Mouse (Mus musculus) C2C12 (cell line): ENCODE results near the gene 4930404N11Rik. TPM values are rescaled to one million over a fixed set of nuclear protein-coding genes. Genes with fewer than 3 reads are reported as not detected.

ENCODE experiments used
- H3K27me3 ChIP-seq: one replicate; pipeline ENCODE4 v1.6.1; 2011; ENCODE audit not compliant: control insufficient read depth, insufficient read depth, insufficient read length
- H3K36me3 ChIP-seq: one replicate; pipeline ENCODE4 v1.6.1; 2011; ENCODE audit not compliant: control insufficient read depth, insufficient read depth
- H3K4me3 ChIP-seq: one replicate; pipeline ENCODE4 v1.5.1; 2011; ENCODE audit warnings: mild to moderate bottlenecking, control low read depth; ENCODE audit not compliant: poor library complexity, insufficient read depth, severe bottlenecking
- H3K79me2 ChIP-seq: one replicate; pipeline ENCODE4 v1.6.1; 2011; ENCODE audit not compliant: control insufficient read depth, insufficient read depth
- H3K79me3 ChIP-seq: one replicate; pipeline ENCODE4 v1.6.1; 2011; ENCODE audit warnings: low read depth, control low read depth
- H3ac ChIP-seq: one replicate; pipeline ENCODE3; 2011; ENCODE audit warnings: low read depth; ENCODE audit not compliant: control insufficient read depth, insufficient read length
- CEBPB ChIP-seq: IDR thresholded peaks from one replicate; pipeline ENCODE4 v1.6.1; 2011; ENCODE audit warnings: low read depth, mild to moderate bottlenecking, control low read depth, moderate library complexity
- CTCF ChIP-seq: IDR thresholded peaks from one replicate; pipeline ENCODE4 v1.5.1; 2011; ENCODE audit not compliant: control insufficient read depth, insufficient read depth, insufficient read length
- FOSL1 ChIP-seq: IDR thresholded peaks from one replicate; pipeline ENCODE4 v1.8.0; 2011; ENCODE audit warnings: mild to moderate bottlenecking, low read length; ENCODE audit not compliant: poor library complexity, insufficient read depth, severe bottlenecking
- MAX ChIP-seq: IDR thresholded peaks from one replicate; pipeline ENCODE4 v1.6.1; 2011; ENCODE audit warnings: mild to moderate bottlenecking, control low read depth
- MYOD1 ChIP-seq: IDR thresholded peaks from one replicate; pipeline ENCODE4 v1.6.1; 2011; ENCODE audit warnings: low read depth; ENCODE audit not compliant: control insufficient read depth, insufficient read length
- MYOG ChIP-seq: IDR thresholded peaks from one replicate; pipeline ENCODE4 v1.6.1; 2011; ENCODE audit not compliant: control insufficient read depth, insufficient read length; ENCODE audit errors: extremely low read depth
- USF1 ChIP-seq: IDR thresholded peaks from one replicate; pipeline ENCODE4 v1.6.1; 2011; ENCODE audit warnings: low read depth, mild to moderate bottlenecking, control low read depth, moderate library complexity
- polyA plus RNA-seq: library from polyadenylated mRNA; unstranded; fragments of >200 nt; fragmentation: generic; extraction: Trizol; gene quantifications from one replicate; pipeline ENCODE4 v1.2.1, GENCODE M21; 2012; ENCODE audit warnings: missing spikeins

Gene 4930404N11Rik
- polyA plus RNA-seq, 1 experiment = 0.51 TPM

DNA sequence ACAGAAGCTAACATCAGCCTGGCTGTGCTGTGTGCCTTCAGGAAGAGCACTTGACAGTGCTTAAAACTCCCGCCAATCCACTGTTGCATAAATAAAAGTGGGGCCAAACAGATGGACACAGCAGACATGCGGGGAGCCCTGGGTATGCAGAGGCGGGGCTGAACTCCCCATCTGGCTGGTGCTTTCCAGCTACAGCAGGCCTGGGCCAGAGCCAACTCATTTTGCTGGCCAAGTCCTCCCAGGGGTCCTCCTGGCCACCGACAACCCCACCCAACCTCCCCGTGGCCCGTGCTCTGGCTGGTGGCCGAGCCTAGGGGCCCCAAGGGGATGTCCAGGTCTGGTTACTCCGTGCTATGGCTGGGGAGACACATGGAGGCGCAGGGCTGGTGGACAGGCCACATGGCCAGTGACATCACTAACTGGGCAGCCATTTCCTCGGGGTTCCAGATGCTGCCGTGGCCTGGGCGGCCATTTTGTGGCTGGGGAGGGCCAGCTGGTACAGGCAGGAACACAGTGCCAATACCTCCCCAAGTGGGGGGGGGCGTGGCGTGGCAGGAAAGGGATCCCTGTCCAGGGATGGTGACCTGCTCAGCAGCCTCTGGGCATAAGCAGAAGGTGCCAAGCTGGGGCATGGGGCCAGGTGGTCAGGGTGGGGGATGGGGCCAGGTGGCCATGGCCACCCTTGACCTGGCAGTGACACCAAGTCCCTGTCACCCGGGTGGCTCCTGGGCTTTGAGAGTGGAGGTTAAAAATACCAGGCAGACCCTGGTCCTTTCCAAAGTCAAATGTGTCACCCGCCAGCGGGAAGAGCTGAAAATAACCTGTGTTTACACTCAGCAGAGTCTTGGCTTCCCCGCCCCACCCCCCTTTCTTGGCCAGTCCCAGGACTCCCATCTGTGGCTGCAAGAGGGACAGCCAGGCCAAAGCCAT is 46.1 kb upstream of the 4930404N11Rik start:
- Histone ChIP-seq H3K79me2 (peaks cover 82% of the 10 kb centered on the region), H3K4me3 (no peak overlapping the region), H3K27me3 (no peaks in the 10 kb centered on the region), H3K79me3 (peaks cover 58% of the 10 kb centered on the region), H3ac (no peak overlapping the region), H3K36me3 (peaks cover 83% of the 10 kb centered on the region)
- peak; percentile 60 for TF ChIP-seq MAX
- peak; percentile 60 for TF ChIP-seq USF1
- TF ChIP-seq FOSL1 = no peak

DNA sequence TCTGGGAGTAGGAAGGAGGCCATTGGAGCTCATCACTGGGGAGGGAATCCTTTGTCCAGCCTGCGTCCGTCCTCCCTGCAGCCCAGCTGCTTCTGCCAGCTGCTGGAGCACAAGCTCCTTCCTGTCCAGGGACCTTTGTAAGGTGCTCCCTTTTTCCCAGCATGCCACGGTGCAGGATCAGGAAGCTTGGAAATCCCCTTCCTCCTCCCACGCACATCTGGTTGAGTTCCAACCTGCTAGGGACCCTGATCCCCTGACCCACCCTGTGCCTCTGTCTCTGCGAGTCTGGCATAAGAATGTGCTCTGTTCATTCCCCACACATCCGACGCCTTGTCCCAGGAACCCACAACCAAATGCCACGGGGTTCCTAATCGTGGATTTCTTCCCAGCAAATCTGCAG is 45.4 kb upstream of the 4930404N11Rik start:
- H3K79me3 ChIP-seq = peaks cover 50% of the 10 kb centered on the region
- peaks cover 82% of the 10 kb centered on the region for H3K79me2 ChIP-seq
- no peak overlapping the region for H3ac ChIP-seq
- no peak overlapping the region for H3K4me3 ChIP-seq
- no peaks in the 10 kb centered on the region for H3K27me3 ChIP-seq
- no peak for TF ChIP-seq FOSL1
- no peak for TF ChIP-seq MYOG
- peak; percentile 4 for TF ChIP-seq MAX
- H3K36me3 ChIP-seq = peaks cover 85% of the 10 kb centered on the region

DNA sequence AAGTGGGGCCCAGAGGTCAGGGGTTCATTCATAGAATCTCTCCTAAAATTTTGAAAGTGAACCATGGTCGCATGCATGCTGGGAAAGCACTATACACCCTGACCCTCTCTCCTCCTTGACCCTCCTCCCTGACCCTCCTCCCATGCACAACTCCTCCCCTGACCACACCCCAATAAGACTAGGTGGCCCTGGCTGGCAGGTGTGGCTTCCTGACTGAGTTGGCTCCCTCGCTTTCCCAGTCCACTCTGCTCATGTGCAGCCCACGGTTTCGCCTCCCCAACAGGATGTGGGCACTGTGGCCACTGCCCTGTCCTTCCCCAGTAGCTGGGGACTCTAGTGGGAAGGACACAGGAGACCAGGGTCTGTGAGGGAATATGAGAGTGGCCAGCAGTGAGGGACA is 44.7 kb upstream of the 4930404N11Rik start:
- H3K4me3 ChIP-seq = no peak overlapping the region
- peaks cover 85% of the 10 kb centered on the region for H3K36me3 ChIP-seq
- H3K27me3 ChIP-seq = no peaks in the 10 kb centered on the region
- no peak overlapping the region for H3ac ChIP-seq
- peaks cover 77% of the 10 kb centered on the region for H3K79me2 ChIP-seq
- peaks cover 45% of the 10 kb centered on the region for H3K79me3 ChIP-seq
- TF ChIP-seq FOSL1 (no peak), MAX (no peak), MYOD1 (no peak), USF1 (no peak), CEBPB (no peak), CTCF (no peak), MYOG (no peak)

DNA sequence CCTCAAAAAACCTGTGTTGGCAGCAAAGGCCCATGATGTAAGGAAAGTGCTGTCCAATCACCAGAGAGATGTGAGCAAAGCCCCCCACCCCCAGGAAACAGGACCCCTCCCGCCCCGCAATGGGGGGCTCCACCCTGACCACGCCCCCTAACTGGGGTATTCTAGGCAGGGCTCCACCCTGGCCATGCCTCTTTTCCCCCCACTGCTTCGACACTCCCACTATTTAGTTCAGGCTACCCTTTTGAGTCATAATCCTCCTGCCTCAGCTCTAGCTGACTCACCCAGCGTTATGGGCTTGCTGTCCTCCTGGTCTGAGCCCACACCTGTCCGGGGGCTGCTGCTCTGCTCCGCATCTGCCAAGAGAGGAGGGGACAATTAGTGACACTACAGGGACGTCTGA is 43.7 kb upstream of the 4930404N11Rik start:
- no peaks in the 10 kb centered on the region for H3K27me3 ChIP-seq
- H3K4me3 ChIP-seq = peak overlapping the region; percentile 6
- peaks cover 84% of the 10 kb centered on the region for H3K36me3 ChIP-seq
- H3ac ChIP-seq = no peak overlapping the region
- H3K79me3 ChIP-seq = peaks cover 37% of the 10 kb centered on the region
- peaks cover 75% of the 10 kb centered on the region for H3K79me2 ChIP-seq
- TF ChIP-seq USF1 = no peak
- no peak for TF ChIP-seq CEBPB
- TF ChIP-seq MYOD1 = peak; percentile 93
- TF ChIP-seq MYOG = no peak
- TF ChIP-seq CTCF = no peak
- peak; percentile 19 for TF ChIP-seq FOSL1
- peak; percentile 45 for TF ChIP-seq MAX

DNA sequence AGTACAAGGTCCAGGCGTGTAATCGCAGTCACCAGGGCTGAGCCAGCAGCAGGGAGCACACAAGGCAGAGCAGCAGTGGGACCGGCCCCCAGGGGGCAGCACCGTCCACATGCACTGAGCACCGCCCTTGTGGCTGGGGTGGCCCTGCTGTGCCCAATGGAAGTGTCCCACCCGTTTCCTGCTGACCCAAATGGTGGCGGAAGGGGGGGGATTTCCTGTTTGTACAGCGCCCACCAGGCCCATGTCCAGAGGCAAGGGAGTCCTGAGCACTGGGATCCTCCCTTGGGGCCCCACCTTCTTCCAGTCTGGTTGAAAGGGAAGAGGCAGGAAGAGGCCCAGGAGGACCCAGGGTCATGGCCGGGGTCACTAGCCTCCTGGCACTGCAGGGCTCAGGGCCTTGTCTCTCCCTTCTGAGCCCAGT is 43.3 kb upstream of the 4930404N11Rik start:
- TF ChIP-seq FOSL1 = no peak
- no peak for TF ChIP-seq MYOD1
- peak; percentile 95 for TF ChIP-seq MAX
- peak; percentile 100 for TF ChIP-seq CTCF
- TF ChIP-seq USF1 = no peak
- no peak for TF ChIP-seq CEBPB
- no peak for TF ChIP-seq MYOG
- no peak overlapping the region for H3K4me3 ChIP-seq
- H3K27me3 ChIP-seq = no peaks in the 10 kb centered on the region
- H3ac ChIP-seq = no peak overlapping the region
- peaks cover 74% of the 10 kb centered on the region for H3K79me2 ChIP-seq
- peaks cover 85% of the 10 kb centered on the region for H3K36me3 ChIP-seq
- peaks cover 35% of the 10 kb centered on the region for H3K79me3 ChIP-seq

DNA sequence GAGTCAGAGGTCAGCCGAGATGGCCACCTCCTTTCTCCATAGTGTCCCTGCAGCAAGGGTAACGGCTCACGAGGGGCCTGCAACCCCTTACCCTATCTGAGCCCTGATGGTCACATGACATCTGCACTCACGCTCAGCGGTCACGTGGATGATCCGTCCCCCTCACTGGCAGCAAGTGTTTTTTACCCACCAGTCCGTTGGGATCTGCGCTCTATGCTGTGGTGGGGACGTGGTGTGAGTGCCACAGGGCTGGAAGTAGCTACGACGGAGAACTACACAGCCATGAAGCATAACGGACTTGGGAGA is 42.8 kb upstream of the 4930404N11Rik start:
- Histone ChIP-seq H3K79me2 (peaks cover 74% of the 10 kb centered on the region), H3K36me3 (peaks cover 85% of the 10 kb centered on the region), H3K4me3 (no peak overlapping the region), H3K27me3 (no peaks in the 10 kb centered on the region), H3ac (peak overlapping the region; percentile 12), H3K79me3 (peaks cover 31% of the 10 kb centered on the region)
- no peak for TF ChIP-seq USF1
- no peak for TF ChIP-seq CEBPB
- no peak for TF ChIP-seq MYOD1
- TF ChIP-seq CTCF = no peak
